Mouse (Mus musculus) spleen, postnatal 4 days (tissue): ENCODE results near the gene H3f3b.
"Not testable (repeated sequence)": the region's sequence is repeated elsewhere in the genome, so short reads cannot be mapped to it uniquely, and the experiment has no call there.

ENCODE experiments used
- DNase-seq, 2 experiments: peaks; one replicate each; pipeline ENCODE4 v3.0.0; 2022; ENCODE audit warnings: low spot score in 2 of 2

H3f3b gene

GRCm38 (mm10) chr11:116049610-116050009, 21.8 kb upstream of the H3f3b start:
- DNase-seq = no peak

- DNase-seq = no peak
These were observed 17.4 kb upstream of the H3f3b start for GRCm38 (mm10) chr11:116045173-116045572.

- DNase-seq = no peak
These were observed 15.5 kb upstream of the H3f3b start for GRCm38 (mm10) chr11:116043286-116043685.

GRCm38 (mm10) chr11:116042372-116043138, 14.8 kb upstream of the H3f3b start:
- DNase-seq = no peak

- DNase-seq = no peak
These were observed 14.1 kb upstream of the H3f3b start for GRCm38 (mm10) chr11:116041833-116042232.

GRCm38 (mm10) chr11:116040593-116040992, 12.8 kb upstream of the H3f3b start:
- no peak for DNase-seq

GRCm38 (mm10) chr11:116037826-116038225, 10.1 kb upstream of the H3f3b start:
- no peak for DNase-seq

- DNase-seq = no peak
These were observed 8.9 kb upstream of the H3f3b start for GRCm38 (mm10) chr11:116036671-116037070.

GRCm38 (mm10) chr11:116034584-116034983, 6.8 kb upstream of the H3f3b start:
- no peak for DNase-seq

- DNase-seq = peak; percentile 49 to 81
These were observed 3.4 kb upstream of the H3f3b start for GRCm38 (mm10) chr11:116030898-116031845.

GRCm38 (mm10) chr11:116030088-116030897, 2.5 kb upstream of the H3f3b start, which contains the start of gene Unk:
TSS of gene Unk (plus strand) at chr11:116030322.
- peak; percentile 91 to 97 for DNase-seq

- no peak for DNase-seq
These were observed 1.5 kb upstream of the H3f3b start for GRCm38 (mm10) chr11:116029086-116029865.

- no peak for DNase-seq
These were observed 559 bp upstream of the H3f3b start for GRCm38 (mm10) chr11:116028177-116028865.

GRCm38 (mm10) chr11:116025056-116025845, 2.5 kb downstream of the H3f3b start:
- DNase-seq = no peak

- DNase-seq = peak; percentile 96 to 99
These were observed 3.4 kb downstream of the H3f3b start for GRCm38 (mm10) chr11:116024356-116024808.

- DNase-seq = peak; percentile 80 to 95
These were observed 3.9 kb downstream of the H3f3b start for GRCm38 (mm10) chr11:116023771-116024355.

GRCm38 (mm10) chr11:116023074-116023770, 4.5 kb downstream of the H3f3b start:
- DNase-seq = not testable (repeated sequence)

GRCm38 (mm10) chr11:116022256-116022780, 5.4 kb downstream of the H3f3b start:
- no peak for DNase-seq
